Comparison of ENCODE assay signal across 15 mouse cellular contexts in the genomic region with DNA sequence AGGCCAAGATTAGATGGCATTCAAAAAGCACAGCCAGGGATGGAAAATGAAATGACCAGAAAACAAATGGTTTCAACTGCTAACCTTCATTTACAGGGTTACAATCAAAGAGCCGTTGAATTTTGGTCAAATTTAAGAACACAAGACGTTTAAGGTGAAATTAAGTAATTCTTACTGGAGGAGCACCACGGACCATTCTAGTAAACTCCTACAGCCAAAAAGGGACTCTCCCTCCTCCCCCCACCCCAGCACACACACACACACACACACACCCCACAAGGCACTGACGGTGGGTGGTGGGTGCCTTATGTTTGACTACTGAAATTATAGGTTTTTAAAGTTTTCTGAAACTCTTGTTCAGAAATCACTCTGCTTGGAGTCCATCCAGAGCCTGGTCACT. TPM values are rescaled to one million over a fixed set of nuclear protein-coding genes. Genes with fewer than 3 reads are reported as not detected.
"Had no signal": no experiment of that assay in that cellular context is flagged by ENCODE, and none has a peak within 500 bp of the region (broad histone marks: within the 10 kb centered on the region; RNA-seq: fewer than 3 reads in every experiment).

No protein-coding gene starts in this region.

- H3K4me2 ChIP-seq: liver, embryonic 11.5 days; liver, embryonic 15.5 days; lung, embryonic 14.5 days; neural tube, embryonic 12.5 days had no signal

- ATAC-seq: intestine, postnatal 0 days had no signal

- H3K36me3 ChIP-seq: liver, embryonic 15.5 days; neural tube, embryonic 12.5 days had no signal

- DNase-seq: kidney, adult 9 months; kidney, postnatal 36 days; lung, postnatal 14 days; thymus, postnatal 4 days had no signal

- H3K4me3 ChIP-seq: liver, embryonic 15.5 days; megakaryocyte, embryonic 14.5 days; neural tube, embryonic 12.5 days had no signal

- H3K9me3 ChIP-seq: liver, embryonic 15.5 days; neural tube, embryonic 12.5 days had no signal

- H3K27ac ChIP-seq: kidney, postnatal 0 days; liver, embryonic 15.5 days; macrophage; neural tube, embryonic 12.5 days; stomach, postnatal 0 days had no signal

- H3K9ac ChIP-seq: liver, embryonic 15.5 days; lung, embryonic 14.5 days; neural tube, embryonic 12.5 days had no signal

RNA-seq across cellular contexts. Expression of a gene that starts 16.9 kb away (rescaled TPM):
- total RNA-seq: monocyte, adult 5-6 weeks; neutrophil, adult 5-6 weeks had no signal
- polyA plus RNA-seq: intestine, postnatal 0 days; kidney, postnatal 0 days; liver, embryonic 11.5 days; liver, embryonic 15.5 days; lung, embryonic 14.5 days; macrophage; neural tube, embryonic 12.5 days; stomach, postnatal 0 days had no signal
